Mouse (Mus musculus) cerebellum, adult 2 months (tissue): ENCODE data around the gene Mt2. TPM values are rescaled to one million over a fixed set of nuclear protein-coding genes. Genes with fewer than 3 reads are reported as not detected.

Experiments used
- DNase-seq, 2 experiments: peaks; one replicate each; pipeline ENCODE4 v3.0.0; 2021
- H3K27ac ChIP-seq: fragments of 200-500 bp; 2 replicates; pipeline ENCODE4 v1.5.1; 2012; ENCODE audit warnings: low read length, control low read depth, inconsistent platforms; ENCODE audit not compliant: insufficient read depth
- H3K27me3 ChIP-seq: fragments of 200-500 bp; 2 replicates; pipeline ENCODE4 v1.6.1; 2012; ENCODE audit warnings: inconsistent platforms, mild to moderate bottlenecking, low read length, moderate library complexity; ENCODE audit not compliant: control insufficient read depth, insufficient read depth
- H3K4me1 ChIP-seq: fragments of 200-500 bp; 2 replicates; pipeline ENCODE4 v1.6.1; 2011; ENCODE audit warnings: low read length; ENCODE audit not compliant: control insufficient read depth, insufficient read depth
- H3K4me3 ChIP-seq: fragments of 200-500 bp; replicated peaks from 2 replicates; pipeline ENCODE3; 2011; ENCODE audit warnings: mild to moderate bottlenecking, low read depth, low read length, control low read depth; ENCODE audit not compliant: insufficient read depth
- CTCF ChIP-seq: fragments of 200-500 bp; IDR thresholded peaks from 2 replicates; pipeline ENCODE4 v1.5.1; 2011; ENCODE audit warnings: low read depth, mild to moderate bottlenecking, control low read depth, low read length, moderate library complexity, borderline replicate concordance; ENCODE audit not compliant: insufficient read depth
- POLR2A ChIP-seq: fragments of 200-500 bp; IDR thresholded peaks from 2 replicates; pipeline ENCODE4 v1.6.1; 2011; ENCODE audit warnings: low read length, control low read depth, borderline replicate concordance; ENCODE audit not compliant: insufficient read depth
- WGBS: fragments of 180-500 bp; shearing (Covaris S2); methylation state at CpG from one replicate; pipeline ENCODE4 v1.1.7; 2018; 5-methylcytosine and 5-hydroxymethylcytosine counted together
- polyA plus RNA-seq: library from polyadenylated mRNA; depleted of rRNA; stranded (reverse); fragments of >200 nt; gene quantifications from 2 replicates; pipeline ENCODE4 v1.2.3, GENCODE M21; 2012

Mt2 gene
- polyA plus RNA-seq, 1 experiment = 579 TPM

DNA sequence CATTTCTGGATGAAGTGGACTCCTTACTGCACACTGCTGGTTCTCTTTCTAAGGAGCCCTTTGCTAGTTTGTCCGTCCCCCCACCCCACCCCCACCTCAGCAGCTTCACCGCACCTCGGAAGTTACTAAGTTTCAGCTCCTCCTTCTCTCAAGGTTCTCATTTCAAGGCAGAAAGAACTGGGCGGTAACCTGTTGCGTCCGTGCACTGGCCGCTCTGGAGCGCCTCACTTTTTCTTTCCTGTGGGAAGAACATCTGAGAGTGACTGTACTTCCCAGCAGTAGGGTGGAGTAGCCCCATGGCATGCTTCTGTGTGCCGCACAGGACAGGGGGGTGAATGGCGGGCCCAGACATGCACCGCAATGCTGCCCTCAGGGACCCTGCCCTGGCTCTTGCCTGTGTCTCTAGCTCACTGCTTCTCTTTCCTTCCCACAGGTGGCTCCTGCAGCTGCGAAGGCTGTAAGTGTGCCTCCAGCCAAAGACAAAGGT, 11.9 kb downstream of the Mt2 start:
- no peak overlapping the region for H3K27ac ChIP-seq
- H3K4me3 ChIP-seq = no peak overlapping the region
- WGBS = 58% methylated on average over 12 of the region's 12 CpGs
- peaks cover 6% of the 10 kb centered on the region for H3K4me1 ChIP-seq
- TF ChIP-seq POLR2A (no peak), CTCF (no peak)
- DNase-seq = no peak
- H3K27me3 ChIP-seq = peaks cover 2% of the 10 kb centered on the region; the same call in 1 of the 2 replicates

DNA sequence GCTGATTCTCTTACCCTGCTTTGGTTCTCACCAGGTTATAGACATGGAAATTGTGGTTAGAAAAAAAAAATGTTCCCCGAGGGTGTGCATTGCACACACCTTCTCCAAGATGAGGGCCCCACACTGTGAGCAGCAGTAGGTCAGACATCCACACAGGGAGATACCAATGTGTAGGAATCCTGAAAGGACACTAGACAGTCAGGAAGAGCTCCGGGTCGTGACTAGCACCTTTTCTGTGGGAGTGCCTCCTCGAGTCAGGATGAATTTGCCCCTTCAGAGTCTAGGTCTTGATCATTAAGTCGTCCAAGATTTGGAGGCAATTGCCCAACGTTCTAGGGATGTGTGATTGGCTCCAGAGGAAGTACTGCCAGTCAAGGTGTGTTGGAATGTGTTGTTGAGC, 13.3 kb downstream of the Mt2 start:
- no peak for DNase-seq
- WGBS = 75% methylated on average over 6 of the region's 6 CpGs
- Histone ChIP-seq H3K4me1 (no peaks in the 10 kb centered on the region), H3K27me3 (peaks cover 2% of the 10 kb centered on the region; the same call in 1 of the 2 replicates), H3K4me3 (no peak overlapping the region), H3K27ac (no peak overlapping the region)
- TF ChIP-seq POLR2A (no peak), CTCF (no peak)

DNA sequence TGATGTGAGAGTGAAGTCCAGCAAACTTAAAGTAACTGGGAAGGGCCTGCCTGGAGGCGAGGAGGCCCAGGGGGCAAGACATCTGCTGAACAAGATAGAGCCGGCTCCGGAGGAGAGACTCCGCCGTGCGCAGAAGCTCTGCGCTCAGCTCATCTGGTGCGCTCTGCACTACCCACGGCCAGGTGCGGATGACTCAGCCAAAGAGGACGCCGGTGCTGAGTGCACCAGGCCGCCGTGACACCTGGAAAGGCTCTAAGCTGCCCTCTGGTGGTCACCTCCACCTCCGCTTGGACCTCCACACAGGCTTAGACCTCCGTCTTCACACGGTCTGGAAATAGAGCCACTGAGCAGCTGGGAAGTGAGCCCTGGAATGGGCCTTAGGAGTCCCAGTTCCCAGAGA, 14.1 kb downstream of the Mt2 start:
- Histone ChIP-seq H3K4me1 (no peaks in the 10 kb centered on the region), H3K4me3 (peak overlapping the region; percentile 12), H3K27ac (no peak overlapping the region), H3K27me3 (peaks cover 2% of the 10 kb centered on the region; the same call in 1 of the 2 replicates)
- WGBS = 9% methylated on average over 17 of the region's 17 CpGs
- TF ChIP-seq POLR2A (no peak), CTCF (peak; percentile 76)
- peak; percentile 79 to 82 for DNase-seq

DNA sequence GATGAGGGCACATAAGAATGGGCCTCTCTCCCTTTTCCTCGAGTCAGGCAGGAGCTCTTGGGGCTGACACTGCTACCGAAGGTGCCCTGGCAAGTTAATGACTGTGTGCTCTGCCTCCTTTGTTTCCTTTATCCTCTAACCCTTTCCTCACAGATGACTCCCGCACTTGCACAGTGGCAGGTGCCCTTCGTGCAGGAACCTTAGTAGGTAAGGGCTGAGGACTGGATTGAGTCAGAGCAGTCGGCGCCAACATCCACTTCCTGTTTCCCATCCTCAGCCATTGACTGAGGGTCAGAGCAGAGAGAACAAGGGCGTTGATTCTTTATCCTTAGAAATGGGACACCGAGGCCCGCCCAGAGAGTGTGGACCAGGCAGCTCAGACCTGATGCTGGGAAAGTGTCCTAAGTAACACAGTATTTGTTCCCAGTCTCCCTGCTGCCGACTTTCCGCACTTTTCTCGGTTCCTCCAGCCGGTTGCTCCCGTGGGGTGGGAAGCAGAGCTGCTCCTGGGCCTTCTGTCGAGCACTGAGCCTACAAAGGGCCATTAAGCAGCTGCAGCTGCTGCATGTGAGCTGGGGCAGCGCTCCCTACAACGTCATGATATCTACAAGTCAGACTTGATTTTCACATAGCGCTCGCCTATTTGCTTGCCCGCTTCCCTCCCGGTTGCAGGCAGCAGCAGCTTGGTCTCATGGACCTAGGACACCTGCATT, 15.0 kb downstream of the Mt2 start:
- DNase-seq = no peak
- no peak overlapping the region for H3K27ac ChIP-seq
- WGBS = 68% methylated on average over 21 of the region's 21 CpGs
- H3K4me3 ChIP-seq = no peak overlapping the region
- no peaks in the 10 kb centered on the region for H3K4me1 ChIP-seq
- H3K27me3 ChIP-seq = peaks cover 2% of the 10 kb centered on the region; the same call in 1 of the 2 replicates
- TF ChIP-seq POLR2A = no peak
- TF ChIP-seq CTCF = no peak

DNA sequence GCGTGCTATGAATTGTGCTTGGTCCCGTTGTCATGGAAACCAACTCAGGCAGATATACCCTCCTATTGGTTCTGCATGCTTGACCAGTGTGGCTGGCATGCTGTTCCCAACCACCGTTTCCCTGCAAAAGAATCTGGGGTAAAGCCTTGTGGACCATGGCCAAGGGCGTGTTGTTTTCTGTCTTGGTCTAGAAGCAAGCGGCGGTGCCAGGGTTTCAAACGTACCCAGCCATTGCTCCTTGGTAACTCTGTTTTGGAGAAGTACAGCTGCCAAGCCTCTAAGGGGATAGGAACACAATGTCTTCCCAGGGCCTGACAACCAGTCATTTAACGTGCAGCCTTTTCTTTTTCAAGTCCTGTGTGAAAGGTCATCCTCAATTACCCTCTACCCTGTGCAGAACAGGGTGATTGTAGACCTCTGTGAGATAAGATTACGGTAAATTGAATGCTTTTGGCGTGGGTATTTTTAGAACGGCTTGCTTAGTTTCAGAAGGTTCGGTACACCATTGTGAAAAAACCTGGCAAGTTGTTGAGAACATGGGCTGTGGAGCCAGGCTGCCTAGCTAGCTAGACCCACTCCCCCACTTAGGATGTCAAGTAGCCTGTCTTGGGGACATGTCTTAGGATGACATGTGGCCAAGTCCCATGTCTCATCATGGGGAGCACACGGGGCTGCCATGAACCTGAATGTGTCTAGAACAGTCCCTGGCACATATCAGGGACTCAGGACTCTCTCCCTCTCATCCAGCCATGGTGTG, 17.0 kb downstream of the Mt2 start:
- 41% methylated on average over 13 of the region's 13 CpGs for WGBS
- H3K27ac ChIP-seq = no peak overlapping the region
- DNase-seq = peak in 1 of 2 experiments; percentile 56
- no peak for TF ChIP-seq CTCF
- TF ChIP-seq POLR2A = no peak
- no peak overlapping the region for H3K4me3 ChIP-seq
- H3K27me3 ChIP-seq = no peaks in the 10 kb centered on the region
- no peaks in the 10 kb centered on the region for H3K4me1 ChIP-seq

DNA sequence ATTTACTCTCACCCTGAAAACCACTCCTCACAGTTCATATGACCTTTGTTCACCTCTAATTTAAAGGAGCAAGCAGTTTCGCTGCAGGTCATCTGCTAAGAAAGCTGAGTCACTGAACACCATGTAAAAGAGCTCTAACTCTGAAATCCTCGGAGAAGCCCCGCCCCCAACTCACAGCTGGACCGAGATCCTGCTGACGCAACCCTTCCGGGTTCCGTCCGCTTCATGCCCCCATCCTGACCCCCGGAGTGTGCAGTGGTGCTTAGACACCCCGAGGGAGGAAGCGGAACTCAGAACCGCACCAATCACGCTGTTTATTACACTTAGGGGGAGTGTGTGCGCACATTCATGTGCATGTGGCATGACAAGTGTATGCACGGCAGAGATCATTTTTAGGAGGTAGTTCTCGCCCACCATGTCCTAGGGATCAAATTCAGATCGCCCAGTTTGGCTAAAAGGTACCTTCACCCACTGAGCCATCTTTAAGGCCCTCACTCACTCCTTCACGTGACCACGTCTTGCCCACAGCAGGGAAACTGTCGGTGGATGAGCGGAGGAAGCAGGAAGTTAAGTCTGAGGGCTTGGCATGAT, 18.7 kb downstream of the Mt2 start:
- 36% methylated on average over 21 of the region's 21 CpGs for WGBS
- no peak for TF ChIP-seq CTCF
- no peak for TF ChIP-seq POLR2A
- no peak for DNase-seq
- Histone ChIP-seq H3K27me3 (no peaks in the 10 kb centered on the region), H3K4me3 (no peak overlapping the region), H3K4me1 (no peaks in the 10 kb centered on the region), H3K27ac (no peak overlapping the region)

DNA sequence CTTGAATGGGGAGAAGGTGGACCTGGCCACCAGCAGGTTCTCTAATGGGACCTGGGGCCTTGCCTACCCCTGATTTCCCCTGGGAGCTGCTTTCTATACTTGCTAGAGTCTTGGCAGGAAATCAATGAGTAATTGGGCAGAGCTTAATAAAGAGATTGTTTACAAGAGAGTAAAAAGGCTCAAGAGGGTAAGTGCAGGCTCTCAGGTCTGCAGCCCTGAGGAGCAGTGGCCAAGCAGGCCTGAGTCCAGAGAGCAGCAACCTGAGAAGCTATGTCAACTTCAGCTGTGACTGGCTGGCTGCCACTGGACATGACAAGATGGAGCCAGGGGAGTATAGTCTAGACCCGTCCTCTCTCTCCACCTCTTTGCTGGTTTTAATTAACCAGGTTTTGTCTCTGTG, 20.5 kb downstream of the Mt2 start:
- Histone ChIP-seq H3K27me3 (no peaks in the 10 kb centered on the region), H3K27ac (no peak overlapping the region), H3K4me1 (no peaks in the 10 kb centered on the region), H3K4me3 (no peak overlapping the region)
- DNase-seq = no peak
- TF ChIP-seq POLR2A (no peak), CTCF (no peak)
- WGBS = 50% methylated on average over 1 of the region's 1 CpGs
